24 mouse cellular contexts compared by ENCODE assay signal in the genomic region with DNA sequence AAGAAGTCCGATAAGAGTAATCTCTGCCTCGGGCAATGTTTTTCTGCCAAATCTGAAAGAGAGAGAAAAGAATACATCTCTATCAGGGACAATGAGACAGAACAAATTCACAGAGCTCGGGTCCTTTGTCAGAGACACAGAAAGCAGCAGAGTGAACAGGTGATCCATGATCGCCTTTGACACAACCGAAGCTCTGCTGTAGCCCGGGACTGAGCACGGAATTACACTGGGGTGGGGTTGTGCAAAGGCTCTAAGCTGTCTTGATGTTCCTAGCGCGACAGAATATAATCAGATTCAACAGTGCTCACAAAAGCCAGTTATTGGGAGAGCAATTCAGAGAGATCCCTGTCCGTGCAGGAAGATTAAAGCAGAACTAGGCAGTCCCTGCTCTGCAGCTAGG. TPM values are rescaled to one million over a fixed set of nuclear protein-coding genes. Genes with fewer than 3 reads are reported as not detected.
DNase-seq lines count a peak whose midpoint lies in the region; ATAC-seq and TF ChIP-seq lines count a peak whose summit lies in the region.
"Had no signal": no experiment of that assay in that cellular context is flagged by ENCODE, and none has a peak within 500 bp of the region (broad histone marks: within the 10 kb centered on the region; RNA-seq: fewer than 3 reads in every experiment).

No protein-coding gene starts in this region.

- H3K36me3 ChIP-seq in lung, embryonic 16.5 days (ENCODE audit: control insufficient read depth, insufficient read depth, low read length) = no peaks in the 10 kb centered on the region
- no peaks in the 10 kb centered on the region for H3K36me3 ChIP-seq in midbrain, embryonic 14.5 days (ENCODE audit: control insufficient read depth, insufficient read depth, low read length)
- H3K36me3 ChIP-seq: forebrain, embryonic 10.5 days; limb, embryonic 10.5 days had no signal

- no peaks in the 10 kb centered on the region for H3K27me3 ChIP-seq in lung, embryonic 16.5 days (ENCODE audit: control insufficient read depth, insufficient read depth, low read depth, low read length)
- no peaks in the 10 kb centered on the region for H3K27me3 ChIP-seq in midbrain, embryonic 14.5 days (ENCODE audit: control insufficient read depth, insufficient read depth, low read length)

- no peaks in the 10 kb centered on the region for H3K9me3 ChIP-seq in lung, embryonic 16.5 days (ENCODE audit: control insufficient read depth, low read length)
- H3K9me3 ChIP-seq in midbrain, embryonic 14.5 days (ENCODE audit: control insufficient read depth, low read length) = no peaks in the 10 kb centered on the region
- H3K9me3 ChIP-seq: forebrain, embryonic 10.5 days; limb, embryonic 10.5 days had no signal

- ATAC-seq in lung, embryonic 16.5 days (ENCODE audit: low read depth) = no peak
- no peak; the same call in 1 of the 2 replicates for ATAC-seq in midbrain, embryonic 14.5 days (ENCODE audit: low FRiP score, low TSS enrichment)
- ATAC-seq: forebrain, embryonic 16.5 days had no signal

- H3K27ac ChIP-seq in lung, embryonic 16.5 days (ENCODE audit: low read length) = peak overlapping the region; percentile 56
- H3K27ac ChIP-seq in midbrain, embryonic 14.5 days (replicated peaks; ENCODE audit: low read depth, low read length) = peak overlapping the region; percentile 15; the same call in 1 of the 2 replicates
- H3K27ac ChIP-seq: forebrain, embryonic 10.5 days; hindbrain, embryonic 14.5 days; limb, embryonic 10.5 days had no signal

- H3K4me2 ChIP-seq in lung, embryonic 16.5 days (ENCODE audit: low read depth, low read length) = no peak overlapping the region; the same call in 1 of the 2 replicates
- no peak overlapping the region for H3K4me2 ChIP-seq in midbrain, embryonic 14.5 days (ENCODE audit: low read length)
- H3K4me2 ChIP-seq: hindbrain, embryonic 14.5 days had no signal

- TF ChIP-seq POLR2A in brain, embryonic 14.5 days (IDR thresholded peaks at IDR 0.05; ENCODE audit: borderline replicate concordance, extremely low read depth, insufficient read depth, insufficient read length, poor library complexity, severe bottlenecking) = no peak

- no peak for DNase-seq in lung, postnatal 36 days
- DNase-seq in brain, embryonic 14.5 days (ENCODE audit: low read depth) = peak; percentile 27
- DNase-seq in midbrain, embryonic 14.5 days = peak; percentile 65
- peak; percentile 29 for DNase-seq in testis, postnatal 14 days (ENCODE audit: low spot score)
- no peak for DNase-seq in right cerebral cortex, postnatal 10 days (ENCODE audit: low spot score in 2 of 2)
- no peak for DNase-seq in adrenal gland, postnatal 10 days
- DNase-seq: adrenal gland, postnatal 36 days; cerebellum, adult 11-12 months; cerebellum, postnatal 14 days; gastrocnemius, postnatal 14 days; heart, adult 11 months; heart, postnatal 36 days; kidney, adult 9 months; kidney, postnatal 14 days; liver; lung, postnatal 4 days; right cerebral cortex, postnatal 14 days; thymus, postnatal 25 days had no signal

- 67% methylated on average over 10 of the region's 10 CpGs for WGBS in lung, embryonic 16.5 days
- WGBS in midbrain, embryonic 14.5 days = 24% methylated on average over 10 of the region's 10 CpGs

- H3K4me1 ChIP-seq in lung, embryonic 16.5 days (replicated peaks; ENCODE audit: control insufficient read depth, insufficient read depth, low read length) = peaks cover 6% of the 10 kb centered on the region
- no peaks in the 10 kb centered on the region for H3K4me1 ChIP-seq in midbrain, embryonic 14.5 days (ENCODE audit: control insufficient read depth, insufficient read depth, low read length)
- H3K4me1 ChIP-seq: forebrain, embryonic 10.5 days; limb, embryonic 10.5 days had no signal

- TF ChIP-seq CTCF in brain, embryonic 14.5 days (IDR thresholded peaks at IDR 0.05; ENCODE audit: borderline replicate concordance, extremely low read depth, insufficient read depth, insufficient read length) = no peak

- no peak overlapping the region for H3K9ac ChIP-seq in lung, embryonic 16.5 days (ENCODE audit: low read length)
- no peak overlapping the region; the same call in 1 of the 2 replicates for H3K9ac ChIP-seq in midbrain, embryonic 14.5 days (replicated peaks; ENCODE audit: low read length)
- H3K9ac ChIP-seq: hindbrain, embryonic 14.5 days had no signal

- H3K4me3 ChIP-seq in lung, embryonic 16.5 days (ENCODE audit: low read length) = no peak overlapping the region
- H3K4me3 ChIP-seq in midbrain, embryonic 14.5 days (replicated peaks; ENCODE audit: low read depth, low read length) = no peak overlapping the region
- H3K4me3 ChIP-seq: forebrain, embryonic 10.5 days; limb, embryonic 10.5 days; myocyte had no signal

RNA-seq across cellular contexts. Expression of a gene that starts 59.0 kb away (rescaled TPM):
- 85.2 and 98.2 TPM in 2 replicates for polyA plus RNA-seq in lung, embryonic 16.5 days (2015; fragmentation: Nextera tagmentation; extraction: Ambion mirVana)
- 17.3 and 23.0 TPM in 2 replicates for polyA plus RNA-seq in brain, embryonic 14.5 days (2012; rRNA removed)
- 7.0 and 16.6 TPM in 2 replicates for polyA plus RNA-seq in midbrain, embryonic 14.5 days (2014; fragmentation: Nextera tagmentation; extraction: Ambion mirVana)
- 10 to 100 TPM; 43.0 to 44.5 TPM for total RNA-seq in adrenal gland, postnatal 10 days (2021)

Comparison
In these comparisons a context has a peak if more than half of its experiments do, and no peak if none do; other contexts are left out.
1. DNase-seq: peak in brain, embryonic 14.5 days (single experiment), midbrain, embryonic 14.5 days (single experiment) and testis, postnatal 14 days (single experiment); none in lung, postnatal 36 days (single experiment), right cerebral cortex, postnatal 10 days (0 of 2) and adrenal gland, postnatal 10 days (single experiment).